8 mouse cellular contexts compared by ENCODE assay signal in genomic region chr7:143458963-143459331, GRCm38 (mm10). TPM values are rescaled to one million over a fixed set of nuclear protein-coding genes. Genes with fewer than 3 reads are reported as not detected.
DNase-seq lines count a peak whose midpoint lies in the region; ATAC-seq and TF ChIP-seq lines count a peak whose summit lies in the region.

No protein-coding gene starts in this region.

- no peaks in the 10 kb centered on the region for H3K27me3 ChIP-seq in kidney, postnatal 0 days (ENCODE audit: insufficient read depth, low read length)
- no peaks in the 10 kb centered on the region for H3K27me3 ChIP-seq in embryonic facial prominence, embryonic 14.5 days (replicated peaks; ENCODE audit: control insufficient read depth, insufficient read depth, low read length)
- H3K27me3 ChIP-seq in hindbrain, embryonic 16.5 days (replicated peaks; ENCODE audit: control insufficient read depth, insufficient read depth, low read length) = no peaks in the 10 kb centered on the region
- H3K27me3 ChIP-seq in midbrain, embryonic 15.5 days (replicated peaks) = no peaks in the 10 kb centered on the region

- no peak for DNase-seq in kidney, postnatal 0 days (ENCODE audit: low spot score)
- DNase-seq in kidney, adult 11 months = no peak
- DNase-seq in embryonic facial prominence, embryonic 14.5 days (ENCODE audit: low spot score) = no peak
- no peak for DNase-seq in retina, postnatal 1 day
- no peak for DNase-seq in cerebellum, adult 11-12 months

- H3K27ac ChIP-seq in kidney, postnatal 0 days = peak overlapping the region; percentile 68
- peak overlapping the region; percentile 85 for H3K27ac ChIP-seq in embryonic facial prominence, embryonic 14.5 days (replicated peaks; ENCODE audit: low read depth, low read length)
- H3K27ac ChIP-seq in hindbrain, embryonic 16.5 days (ENCODE audit: low read depth, low read length) = no peak overlapping the region; the same call in 1 of the 2 replicates
- peak overlapping the region; percentile 61 for H3K27ac ChIP-seq in midbrain, embryonic 15.5 days

- 32% methylated on average over 37 of the region's 38 CpGs for WGBS in kidney, postnatal 0 days
- WGBS in embryonic facial prominence, embryonic 14.5 days = 30% methylated on average over 28 of the region's 38 CpGs
- 30% methylated on average over 38 of the region's 38 CpGs for WGBS in hindbrain, embryonic 16.5 days
- 27% methylated on average over 38 of the region's 38 CpGs for WGBS in midbrain, embryonic 15.5 days

- no peak for TF ChIP-seq CTCF in kidney, postnatal 0 days (IDR thresholded peaks at IDR 0.05; ENCODE audit: low read depth)

- H3K4me3 ChIP-seq in kidney, postnatal 0 days (replicated peaks; ENCODE audit: low read depth, low read length) = peak overlapping the region; percentile 52
- H3K4me3 ChIP-seq in embryonic facial prominence, embryonic 14.5 days (ENCODE audit: low read depth, low read length) = peak overlapping the region; percentile 60
- peak overlapping the region; percentile 51 for H3K4me3 ChIP-seq in hindbrain, embryonic 16.5 days (ENCODE audit: low read length)
- peak overlapping the region; percentile 51 for H3K4me3 ChIP-seq in midbrain, embryonic 15.5 days

- H3K4me2 ChIP-seq in kidney, postnatal 0 days (ENCODE audit: low read length) = peak overlapping the region; percentile 63
- H3K4me2 ChIP-seq in embryonic facial prominence, embryonic 14.5 days (ENCODE audit: low read depth, low read length) = peak overlapping the region; percentile 53
- H3K4me2 ChIP-seq in hindbrain, embryonic 16.5 days (ENCODE audit: low read length) = peak overlapping the region; percentile 57
- peak overlapping the region; percentile 52 for H3K4me2 ChIP-seq in midbrain, embryonic 15.5 days

- no peaks in the 10 kb centered on the region for H3K36me3 ChIP-seq in kidney, postnatal 0 days (ENCODE audit: insufficient read depth, low read length)
- H3K36me3 ChIP-seq in embryonic facial prominence, embryonic 14.5 days (ENCODE audit: control insufficient read depth, insufficient read depth, low read length) = peaks cover 13% of the 10 kb centered on the region; the same call in 1 of the 2 replicates
- H3K36me3 ChIP-seq in hindbrain, embryonic 16.5 days (ENCODE audit: control insufficient read depth, insufficient read depth, low read length) = no peaks in the 10 kb centered on the region
- H3K36me3 ChIP-seq in midbrain, embryonic 15.5 days (replicated peaks) = no peaks in the 10 kb centered on the region

- H3K9me3 ChIP-seq in kidney, postnatal 0 days (replicated peaks; ENCODE audit: low read length) = peaks cover 17% of the 10 kb centered on the region; the same call in 1 of the 2 replicates
- H3K9me3 ChIP-seq in embryonic facial prominence, embryonic 14.5 days (ENCODE audit: control insufficient read depth, low read length) = peaks cover 27% of the 10 kb centered on the region
- peaks cover 20% of the 10 kb centered on the region for H3K9me3 ChIP-seq in hindbrain, embryonic 16.5 days (ENCODE audit: control insufficient read depth, low read length)
- 0 out of 2 replicates have a peak, but pooled peaks cover 2% of the 10 kb centered on the region for H3K9me3 ChIP-seq in midbrain, embryonic 15.5 days

- no peaks in the 10 kb centered on the region for H3K4me1 ChIP-seq in kidney, postnatal 0 days (replicated peaks; ENCODE audit: insufficient read depth, low read length)
- H3K4me1 ChIP-seq in embryonic facial prominence, embryonic 14.5 days (ENCODE audit: control insufficient read depth, insufficient read depth, low read length) = no peaks in the 10 kb centered on the region
- no peaks in the 10 kb centered on the region for H3K4me1 ChIP-seq in hindbrain, embryonic 16.5 days (ENCODE audit: control insufficient read depth, insufficient read depth, low read depth, low read length)
- no peaks in the 10 kb centered on the region; the same call in 1 of the 2 replicates for H3K4me1 ChIP-seq in midbrain, embryonic 15.5 days

- peak overlapping the region; percentile 67 for H3K9ac ChIP-seq in kidney, postnatal 0 days (ENCODE audit: low read depth, low read length)
- H3K9ac ChIP-seq in embryonic facial prominence, embryonic 14.5 days (ENCODE audit: low read depth, low read length) = peak overlapping the region; percentile 83
- peak overlapping the region; percentile 67 for H3K9ac ChIP-seq in hindbrain, embryonic 16.5 days (ENCODE audit: low read depth, low read length)
- H3K9ac ChIP-seq in midbrain, embryonic 15.5 days = peak overlapping the region; percentile 47

- ATAC-seq in kidney, postnatal 0 days (replicated peaks; ENCODE audit: low FRiP score, low read depth) = no peak
- ATAC-seq in embryonic facial prominence, embryonic 14.5 days (ENCODE audit: low read depth) = no peak
- no peak for ATAC-seq in hindbrain, embryonic 16.5 days
- ATAC-seq in midbrain, embryonic 15.5 days (replicated peaks) = no peak
- ATAC-seq in megakaryocyte, adult 5-6 weeks (ENCODE audit: poor library complexity, severe bottlenecking) = no peak

RNA-seq across cellular contexts. Expression of gene Cdkn1c, which starts 1.9 kb away (rescaled TPM):
- polyA plus RNA-seq in kidney, postnatal 0 days (2015; fragmentation: Nextera tagmentation; extraction: Ambion mirVana) = 498 and 594 TPM in 2 replicates
- polyA plus RNA-seq in embryonic facial prominence, embryonic 14.5 days (2014; fragmentation: Nextera tagmentation; extraction: Ambion mirVana) = 2,410 and 2,543 TPM in 2 replicates
- polyA plus RNA-seq in hindbrain, embryonic 16.5 days (2015; fragmentation: Nextera tagmentation; extraction: Ambion mirVana) = 165 and 231 TPM in 2 replicates
- 288 and 345 TPM in 2 replicates for polyA plus RNA-seq in midbrain, embryonic 15.5 days (2015; fragmentation: Nextera tagmentation; extraction: Ambion mirVana)
- total RNA-seq in megakaryocyte, adult 5-6 weeks (2015) = 1.3 and 2.3 TPM in 2 replicates
- total RNA-seq in megakaryocyte, adult 5-6 weeks (2017) = 0.41 and 0.95 TPM in 2 replicates

RNA-seq across cellular contexts. Expression of gene Slc22a18, which starts 14.6 kb away (rescaled TPM):
- 22.1 and 22.7 TPM in 2 replicates for polyA plus RNA-seq in kidney, postnatal 0 days (2015; fragmentation: Nextera tagmentation; extraction: Ambion mirVana)
- polyA plus RNA-seq in embryonic facial prominence, embryonic 14.5 days (2014; fragmentation: Nextera tagmentation; extraction: Ambion mirVana) = 2.5 and 2.8 TPM in 2 replicates
- 0.79 and 1.00 TPM in 2 replicates for polyA plus RNA-seq in hindbrain, embryonic 16.5 days (2015; fragmentation: Nextera tagmentation; extraction: Ambion mirVana)
- 0.97 and 1.0 TPM in 2 replicates for polyA plus RNA-seq in midbrain, embryonic 15.5 days (2015; fragmentation: Nextera tagmentation; extraction: Ambion mirVana)
- 1.2 and 1.3 TPM in 2 replicates for total RNA-seq in megakaryocyte, adult 5-6 weeks (2015)
- total RNA-seq in megakaryocyte, adult 5-6 weeks (2017) = 0.94 and 1.7 TPM in 2 replicates

RNA-seq across cellular contexts. Expression of gene Phlda2, which starts 44.0 kb away (rescaled TPM):
- polyA plus RNA-seq in kidney, postnatal 0 days (2015; fragmentation: Nextera tagmentation; extraction: Ambion mirVana) = 23.8 and 23.9 TPM in 2 replicates
- 6.3 and 8.0 TPM in 2 replicates for polyA plus RNA-seq in embryonic facial prominence, embryonic 14.5 days (2014; fragmentation: Nextera tagmentation; extraction: Ambion mirVana)
- polyA plus RNA-seq in hindbrain, embryonic 16.5 days (2015; fragmentation: Nextera tagmentation; extraction: Ambion mirVana) = 0.56 and 0.57 TPM in 2 replicates
- polyA plus RNA-seq in midbrain, embryonic 15.5 days (2015; fragmentation: Nextera tagmentation; extraction: Ambion mirVana) = 0.51 and 0.66 TPM in 2 replicates
- total RNA-seq in megakaryocyte, adult 5-6 weeks (2015) = not detected in 2 replicates
- not detected in 2 replicates for total RNA-seq in megakaryocyte, adult 5-6 weeks (2017)
